Mouse (Mus musculus) gastrocnemius, postnatal 10 days (tissue): ENCODE measurements at regions not wholly inside any gene's neighbourhood (a gene's known extent, or its start where the extent isn't known, plus 50 kb on each side); places are given as distances from the start of the nearest gene placed in this dataset.

Source experiments
- DNase-seq: peaks from one replicate; pipeline ENCODE4 v3.0.0; 2021; ENCODE audit warnings: mixed read lengths

DNA sequence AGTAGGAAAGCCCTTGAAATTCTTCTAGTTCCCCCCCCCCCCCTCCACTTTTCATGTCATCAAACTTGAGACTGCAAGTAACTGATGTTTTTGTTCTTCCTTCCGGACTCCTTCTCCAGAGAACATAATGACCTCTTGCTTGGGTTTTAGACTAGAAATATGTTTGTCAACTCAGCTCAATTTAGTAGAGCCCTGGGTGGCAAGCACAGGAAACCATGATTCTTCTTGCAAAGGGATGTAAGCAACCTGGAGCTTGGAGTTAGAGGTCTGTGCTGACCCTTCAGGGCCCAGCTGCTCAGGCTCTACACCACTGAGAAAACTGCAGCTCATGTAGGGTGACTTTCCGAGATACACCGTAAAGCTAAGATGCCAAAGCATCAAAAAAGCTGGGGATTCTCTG is 127.2 kb upstream of the Meis1 start:
- no peak for DNase-seq

DNA sequence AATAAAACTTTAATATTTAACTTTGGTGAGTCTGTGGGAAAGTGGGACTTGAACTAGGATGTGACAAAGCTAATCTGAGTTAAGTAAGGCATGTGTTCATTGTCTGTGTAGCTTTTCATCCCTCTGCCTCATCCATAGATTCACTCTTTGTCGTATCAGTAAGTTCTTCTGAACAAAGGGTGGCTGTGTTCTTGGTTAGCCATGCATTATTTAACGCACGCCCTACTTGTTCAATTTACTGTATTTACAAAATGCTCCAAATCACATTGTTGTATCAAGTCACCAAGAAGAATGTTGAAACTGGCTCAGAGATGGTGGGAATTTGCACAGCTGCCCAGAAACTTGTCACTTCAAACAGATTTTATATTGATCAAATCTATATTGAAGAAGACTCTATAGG is 132.2 kb upstream of the Meis1 start:
- no peak for DNase-seq

DNA sequence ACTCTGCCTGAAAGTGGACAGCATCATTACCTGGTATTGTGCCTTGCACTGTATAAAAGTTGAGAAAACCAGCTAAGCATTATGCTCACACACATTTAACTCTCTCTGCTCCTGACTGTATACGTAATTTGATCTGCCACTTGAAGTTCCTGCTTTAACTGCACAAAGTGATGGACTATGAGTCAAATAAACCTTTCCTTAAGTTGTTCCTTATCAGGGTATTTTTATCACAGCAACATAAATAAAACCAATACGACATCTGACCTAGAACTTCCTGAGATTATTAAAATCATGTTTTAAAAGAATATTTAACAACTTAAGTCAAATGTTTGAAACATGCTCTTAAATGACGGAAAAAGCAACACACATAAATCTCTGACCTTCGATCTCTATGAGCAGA is 134.9 kb upstream of the Meis1 start:
- no peak for DNase-seq

DNA sequence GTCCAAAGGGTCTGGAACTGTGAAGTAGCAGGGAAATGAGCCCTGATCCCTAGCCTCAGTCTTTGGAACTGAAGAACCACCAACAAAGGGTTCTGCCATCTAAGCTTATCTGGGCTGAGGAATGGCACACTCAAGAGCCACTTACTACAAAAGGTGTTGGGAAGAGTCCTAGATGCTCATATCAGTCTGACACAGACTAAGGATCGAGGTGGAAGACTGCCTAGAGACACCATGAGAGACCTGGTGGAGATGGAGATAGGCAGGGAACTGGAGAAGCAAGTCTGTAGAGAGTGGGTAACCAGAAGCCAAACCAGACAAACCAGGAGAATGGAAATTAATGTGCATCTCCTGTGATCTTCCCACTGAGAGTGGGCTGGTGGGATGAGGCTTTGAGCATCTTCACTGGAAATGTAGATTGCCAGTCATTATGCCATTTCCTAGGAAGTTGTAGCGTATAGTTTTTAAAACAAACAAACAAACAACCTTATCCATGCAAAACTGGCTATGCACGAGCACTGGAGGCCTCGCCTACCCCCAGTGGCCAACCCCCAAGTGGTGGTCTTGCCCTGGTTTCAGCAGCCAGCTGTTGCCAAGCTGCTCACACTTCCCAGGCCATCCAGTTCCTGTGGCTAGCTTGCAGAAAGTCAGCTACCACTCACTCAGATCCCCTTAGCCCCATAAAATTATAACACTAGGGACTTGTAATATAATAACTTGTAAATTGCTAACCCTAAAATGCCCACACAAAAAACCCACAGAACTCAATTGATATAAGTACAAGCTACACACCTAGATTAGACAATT is 136.2 kb upstream of the Meis1 start:
- DNase-seq: no peak

DNA sequence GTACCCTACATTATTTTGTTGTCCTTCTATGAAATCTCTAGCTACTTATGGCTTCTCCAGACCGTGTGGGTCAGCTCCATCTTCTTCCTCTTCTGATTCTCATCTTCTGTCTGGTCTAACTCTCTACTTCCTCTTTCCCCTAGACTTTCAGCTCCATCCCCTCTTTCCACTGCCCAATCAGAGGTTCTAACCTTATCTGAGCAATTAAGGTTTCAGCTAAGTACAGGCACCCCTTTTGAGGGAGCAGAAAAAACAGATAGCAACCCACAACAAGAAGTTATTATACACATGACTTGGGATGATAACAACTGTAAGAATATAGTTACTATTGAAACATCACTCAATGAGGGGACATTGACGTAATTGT is 136.8 kb upstream of the Meis1 start:
- DNase-seq: no peak

DNA sequence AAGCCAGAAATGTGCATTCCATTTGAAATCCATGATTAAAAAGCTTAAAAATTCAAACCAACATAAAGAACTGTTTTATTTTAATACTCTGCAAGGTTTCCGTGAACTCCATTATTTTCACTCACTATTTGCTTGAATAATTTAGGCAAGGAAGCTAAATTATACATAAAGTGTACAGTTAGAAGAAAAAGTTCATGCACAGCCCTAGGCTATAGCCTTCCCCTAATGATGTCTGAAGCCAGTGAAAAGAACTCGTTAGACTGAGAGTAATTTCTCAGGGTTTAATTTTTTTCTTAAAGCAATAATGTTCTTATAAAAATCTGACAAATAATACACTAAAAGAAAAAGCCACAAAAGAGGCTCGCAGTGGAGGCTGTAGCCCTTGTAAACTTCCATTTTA is 141.4 kb upstream of the Meis1 start:
- no peak for DNase-seq

DNA sequence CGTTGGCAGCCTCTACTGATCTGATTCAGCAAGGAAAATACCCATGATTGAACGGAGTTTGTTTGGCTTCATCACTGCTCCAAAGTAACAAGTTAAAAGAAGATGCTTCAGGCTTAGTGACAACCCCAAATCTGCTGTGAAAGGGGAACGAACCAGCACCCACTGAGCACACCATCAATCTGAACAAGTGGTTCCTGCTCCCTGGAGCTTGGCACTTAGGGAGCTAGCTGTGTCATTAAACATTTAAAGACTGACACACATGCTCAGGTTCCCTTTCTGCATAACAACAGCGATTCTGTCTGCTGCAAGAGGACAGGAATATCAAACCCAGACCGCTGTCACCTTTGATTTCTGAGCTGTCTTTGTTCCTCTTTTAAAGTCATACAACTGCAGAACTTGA is 141.9 kb upstream of the Meis1 start:
- DNase-seq: no peak

DNA sequence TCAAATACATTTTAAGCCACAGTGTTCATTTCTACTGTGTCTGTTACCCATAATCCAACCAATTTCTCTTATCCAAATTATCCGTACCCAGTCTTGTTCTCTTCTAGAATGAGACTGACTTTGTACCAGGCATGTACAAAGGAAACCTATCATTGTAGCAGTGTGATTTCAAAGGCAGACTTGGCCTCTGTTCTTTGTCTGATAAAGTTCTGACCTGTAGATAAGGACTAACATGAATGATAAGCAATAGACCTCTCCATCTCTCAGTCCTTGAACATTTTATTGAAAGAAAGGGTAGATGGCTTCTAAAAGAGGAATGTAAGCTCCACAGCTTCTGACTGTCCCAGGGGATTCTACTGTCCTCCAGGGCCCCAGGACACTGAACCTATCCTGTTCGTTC is 152.2 kb upstream of the Meis1 start:
- DNase-seq: no peak

DNA sequence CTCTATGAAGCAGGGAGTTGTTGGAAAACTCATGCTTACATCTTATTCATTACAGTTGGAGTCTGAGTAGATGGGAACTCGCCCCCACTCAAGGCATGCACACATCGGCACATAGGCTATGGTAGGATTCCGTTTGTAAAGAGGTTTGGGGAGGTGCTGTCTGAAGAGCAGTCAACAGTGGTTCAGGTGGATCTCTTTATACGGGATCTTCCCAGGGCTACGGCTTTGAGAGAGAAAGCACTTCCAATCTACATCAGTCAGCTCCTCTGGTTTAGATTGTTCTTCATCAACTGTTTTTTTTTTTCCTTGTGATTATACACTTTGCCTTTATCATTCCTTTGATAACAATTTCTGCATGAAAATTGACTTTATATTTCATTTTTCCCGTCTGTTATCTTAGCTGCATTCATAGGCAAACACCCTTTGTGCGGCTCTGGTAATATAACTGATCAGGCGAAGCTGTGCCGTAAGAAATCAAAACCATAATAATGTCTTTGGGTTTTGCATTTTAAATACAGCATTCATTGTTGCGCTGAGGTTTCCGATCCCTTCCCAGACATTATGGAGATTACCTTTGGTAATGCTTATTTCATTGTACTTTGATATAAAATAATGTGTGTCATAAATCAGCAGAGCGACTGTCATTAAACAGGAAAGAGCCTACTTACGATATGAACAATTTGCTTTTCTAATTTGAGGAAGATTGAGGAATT is 155.7 kb upstream of the Meis1 start:
- DNase-seq: no peak

DNA sequence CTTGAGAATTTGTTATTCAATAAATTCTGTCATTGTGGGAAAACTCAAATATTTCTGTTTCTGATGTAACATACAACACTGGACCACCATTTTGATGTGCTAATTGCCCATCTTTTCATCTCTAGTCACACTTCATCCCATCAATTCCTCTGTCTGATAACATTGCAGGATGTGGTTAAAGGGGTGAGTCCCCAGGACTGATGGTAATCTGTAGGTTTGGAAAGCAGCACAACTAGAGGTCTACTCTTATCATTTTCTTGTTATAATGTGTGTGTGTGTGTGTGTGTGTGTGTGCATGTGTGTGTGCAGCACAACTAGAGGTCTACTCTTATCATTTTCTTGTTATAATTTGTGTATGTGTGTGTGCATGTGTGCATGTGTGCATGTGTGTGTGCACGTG is 160.5 kb upstream of the Meis1 start:
- DNase-seq: no peak

DNA sequence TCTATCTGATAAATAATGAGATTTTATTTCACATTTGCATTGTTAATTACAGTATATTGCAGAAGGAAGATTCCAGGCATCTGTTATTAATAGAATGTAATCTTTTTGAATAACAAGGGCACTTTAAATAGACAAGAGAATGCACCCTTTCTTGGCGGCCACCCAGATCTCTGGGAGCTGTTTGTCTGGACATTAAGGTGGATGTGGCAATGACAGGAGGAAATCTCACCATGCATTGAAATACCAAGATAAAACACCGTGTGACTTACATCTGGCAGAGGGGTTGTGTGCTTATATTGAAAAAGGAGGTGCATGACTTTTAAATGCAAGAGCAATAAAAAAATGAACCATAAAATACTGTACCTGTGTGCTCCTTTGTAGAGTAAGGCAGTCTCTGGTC is 171.0 kb upstream of the Meis1 start:
- no peak for DNase-seq

DNA sequence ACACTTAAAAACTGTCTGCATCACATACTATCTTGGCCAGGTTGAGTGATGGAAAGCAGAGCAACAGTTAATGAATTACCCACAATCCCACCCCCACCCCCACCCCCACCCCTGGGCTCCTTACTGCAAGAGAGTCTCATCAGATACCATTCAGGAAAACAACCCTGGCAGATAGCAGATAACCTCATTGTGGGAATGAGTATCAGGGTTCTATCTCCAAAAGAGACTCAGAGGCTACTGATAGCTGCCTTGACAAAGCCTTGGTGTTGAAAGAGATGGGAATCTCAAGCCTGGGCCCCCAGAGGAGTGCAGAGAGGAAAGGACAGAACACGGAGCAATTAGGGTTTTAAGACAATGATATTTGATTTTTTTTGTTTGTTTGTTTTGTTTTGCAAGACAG is 175.7 kb upstream of the Meis1 start:
- no peak for DNase-seq

DNA sequence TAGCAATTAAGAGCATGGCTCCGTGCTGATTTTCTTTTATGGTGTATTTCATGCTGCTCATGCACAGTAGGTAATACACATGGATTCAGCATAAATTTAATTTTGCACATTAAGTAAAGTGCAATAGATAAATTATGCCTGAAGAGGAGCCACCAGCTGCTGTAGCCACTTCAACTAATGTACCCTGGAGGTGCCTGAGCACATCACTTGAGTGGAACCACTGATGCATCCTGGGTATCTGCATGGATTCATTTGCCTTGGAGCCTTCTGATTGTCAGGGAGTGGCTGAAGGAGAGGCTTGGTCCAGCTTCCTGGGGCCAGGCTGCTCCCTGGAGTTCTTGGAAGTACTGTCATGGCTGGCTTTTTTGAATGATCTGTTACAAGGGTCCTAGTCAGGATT is 179.0 kb upstream of the Meis1 start:
- no peak for DNase-seq

DNA sequence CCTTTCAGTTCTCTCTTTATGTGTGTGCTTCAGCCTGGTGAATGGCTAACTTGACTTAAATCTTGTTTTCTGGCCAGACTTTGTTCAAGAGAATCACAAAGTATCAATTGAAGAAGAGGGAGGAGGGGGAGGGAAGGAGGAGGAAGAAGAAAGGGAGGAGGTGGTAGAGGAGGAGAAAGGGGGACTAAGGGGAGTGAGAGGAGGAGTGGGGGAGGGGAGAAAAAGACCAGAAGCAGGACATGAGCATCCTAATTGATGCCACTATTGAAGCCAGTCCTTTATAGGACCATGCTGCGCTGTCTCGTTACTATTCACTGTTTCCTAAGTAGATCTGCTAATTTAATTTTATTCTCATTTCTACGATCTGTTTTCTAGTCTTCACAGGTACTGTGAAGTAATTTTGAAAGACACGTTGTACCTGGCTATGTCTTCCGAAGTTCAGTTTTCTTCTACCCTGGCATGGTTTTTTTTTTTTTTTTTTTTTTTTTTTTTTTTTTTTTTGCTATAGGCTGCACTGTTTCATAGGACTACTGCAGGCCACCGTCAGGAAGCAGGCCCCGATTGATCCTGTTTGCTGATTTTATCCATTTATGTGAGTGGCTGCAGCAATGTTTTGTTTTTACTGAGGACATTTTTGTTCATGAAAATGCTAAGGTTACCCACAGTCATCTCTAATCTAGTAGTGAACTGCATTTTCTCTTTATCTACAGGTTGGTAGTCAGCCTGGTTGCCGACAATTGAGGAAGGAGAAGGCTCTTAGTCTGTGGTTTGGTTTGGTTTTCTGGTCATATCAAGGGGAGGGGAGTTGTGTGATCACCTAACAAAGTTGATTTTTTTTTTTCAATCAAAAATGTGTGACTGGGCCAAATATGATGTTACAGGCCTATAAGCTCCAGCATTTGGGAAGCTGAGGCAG is 184.1 kb upstream of the Meis1 start:
- DNase-seq: no peak

DNA sequence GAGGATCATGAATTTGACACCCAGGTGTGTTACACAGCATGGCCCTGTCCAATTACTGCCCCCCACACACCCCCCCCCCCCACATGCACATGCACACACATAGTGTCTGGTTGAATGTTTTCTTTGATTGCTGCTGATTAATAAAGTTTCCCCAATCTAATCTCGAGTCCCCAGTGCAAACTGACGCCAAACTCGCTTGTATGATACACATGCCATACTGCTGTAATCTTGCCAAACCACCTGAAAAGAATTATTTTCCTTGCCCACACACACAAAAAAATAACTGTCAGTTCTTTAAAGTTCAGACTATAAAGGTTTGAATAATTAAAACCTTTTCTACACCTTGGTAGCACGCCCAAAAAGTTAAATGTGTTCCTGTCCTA is 184.7 kb upstream of the Meis1 start:
- no peak for DNase-seq

DNA sequence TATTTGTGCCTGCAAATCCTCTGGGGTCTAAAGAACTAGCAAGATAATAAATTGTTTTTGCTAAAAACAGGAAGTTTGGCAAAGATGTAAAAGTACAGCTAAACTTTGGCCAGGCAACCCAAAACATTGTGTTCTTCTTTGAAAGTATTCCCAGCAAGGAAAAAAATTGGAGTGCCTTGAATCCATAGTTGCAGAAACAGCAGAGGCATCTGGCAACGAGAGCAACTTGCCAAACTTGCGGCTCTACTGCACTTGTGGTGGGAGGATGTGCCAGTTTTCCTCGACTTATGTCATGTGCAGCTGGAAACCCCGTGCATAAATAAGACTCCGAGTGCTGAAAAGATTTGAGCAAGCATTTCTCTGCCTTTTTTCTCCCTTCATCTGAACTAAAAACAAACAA is 185.2 kb upstream of the Meis1 start:
- peak; percentile 28 for DNase-seq

DNA sequence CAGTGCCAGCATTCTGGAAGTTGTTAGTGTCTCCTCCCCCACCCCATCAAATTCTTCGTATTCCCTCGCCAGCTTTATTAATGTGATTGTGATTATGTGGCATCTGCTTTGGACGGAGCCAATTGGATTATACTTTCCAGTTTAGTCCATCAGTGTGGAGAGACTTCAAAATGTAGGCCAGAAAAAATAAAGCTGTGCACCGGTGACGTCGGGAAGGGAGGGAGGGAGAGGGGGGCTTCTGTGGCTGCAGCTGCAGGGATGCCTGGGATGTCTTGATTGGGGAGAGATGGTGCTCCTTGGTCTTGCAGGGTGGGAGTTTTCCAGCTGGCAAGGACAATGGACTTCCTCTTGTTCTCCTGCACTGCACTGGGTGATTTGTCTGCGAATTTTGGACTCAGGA is 185.7 kb upstream of the Meis1 start:
- DNase-seq: peak; percentile 16

DNA sequence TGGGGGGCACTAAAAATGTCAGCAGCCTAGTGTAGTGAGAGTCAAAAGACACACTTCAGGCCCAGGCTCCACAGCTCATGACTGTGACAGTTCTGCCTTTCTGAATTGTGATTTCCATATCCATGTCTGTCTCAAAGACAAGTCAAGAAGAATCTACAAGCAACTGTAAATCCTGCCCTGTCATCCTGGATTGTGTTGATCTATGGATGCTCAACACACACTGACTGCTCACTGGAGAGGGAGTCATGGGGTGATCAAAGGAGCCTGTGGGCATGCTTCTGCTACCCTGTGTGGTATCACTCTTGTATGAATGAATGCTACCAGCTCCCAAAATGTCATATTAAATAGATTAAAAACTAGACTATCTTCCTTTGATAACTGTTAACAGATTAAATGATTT is 186.4 kb upstream of the Meis1 start:
- DNase-seq: no peak

DNA sequence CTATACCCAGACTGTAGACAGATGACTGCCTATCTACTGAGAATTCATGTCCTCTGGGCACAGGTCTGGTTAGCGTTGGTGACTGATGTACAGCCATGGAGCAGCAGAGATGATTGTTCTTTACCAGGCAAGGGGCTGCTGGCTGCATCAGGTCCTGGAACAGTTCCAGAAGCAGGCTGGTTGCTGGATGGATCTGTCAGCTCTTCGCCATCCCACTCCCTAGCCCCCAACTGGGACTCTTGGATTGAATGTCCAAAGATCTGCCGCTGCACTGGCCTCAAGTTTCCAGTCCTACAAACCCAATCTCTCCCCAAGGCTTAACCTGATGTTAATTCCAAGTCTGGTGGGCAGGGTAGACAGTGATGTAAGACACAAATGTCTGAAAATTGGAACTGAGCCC is 200.7 kb upstream of the Meis1 start:
- DNase-seq: no peak

DNA sequence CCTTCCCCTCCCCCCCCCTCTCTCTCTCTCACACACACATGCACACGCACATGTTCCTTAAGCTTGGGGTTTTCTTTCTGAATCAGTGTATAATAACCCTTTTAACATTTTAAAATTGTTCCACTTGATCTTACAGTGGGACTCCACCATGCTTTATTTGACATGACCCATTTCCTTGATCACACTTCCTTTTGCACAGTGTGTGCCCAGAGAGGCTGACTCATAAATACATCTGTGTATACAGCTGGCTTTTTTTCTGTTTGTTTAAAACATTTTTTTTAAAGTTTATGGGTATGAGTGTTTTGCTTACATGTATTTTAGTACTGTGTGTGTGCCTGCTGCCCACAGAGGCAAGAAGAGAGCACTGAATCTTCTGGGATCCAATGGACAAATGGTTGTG is 202.7 kb upstream of the Meis1 start:
- DNase-seq: no peak

DNA sequence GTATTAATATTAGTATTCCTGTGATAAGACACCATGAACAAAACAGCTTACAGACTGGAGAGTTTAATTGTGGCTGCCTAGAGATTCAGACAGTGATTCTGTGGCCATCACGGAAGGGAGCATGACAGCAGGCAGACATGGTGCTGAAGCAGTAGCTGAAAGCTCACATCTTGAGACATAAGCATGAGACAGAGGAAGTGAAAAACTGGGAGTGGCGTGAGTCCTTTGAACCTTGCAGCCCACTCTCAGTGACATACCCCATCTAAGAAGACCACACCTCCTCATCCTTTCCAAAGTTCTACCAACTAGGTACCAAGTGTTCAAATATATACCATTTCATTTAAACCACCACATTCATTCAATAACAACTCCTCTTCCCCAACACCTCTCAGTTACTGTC is 208.0 kb upstream of the Meis1 start:
- DNase-seq: no peak

DNA sequence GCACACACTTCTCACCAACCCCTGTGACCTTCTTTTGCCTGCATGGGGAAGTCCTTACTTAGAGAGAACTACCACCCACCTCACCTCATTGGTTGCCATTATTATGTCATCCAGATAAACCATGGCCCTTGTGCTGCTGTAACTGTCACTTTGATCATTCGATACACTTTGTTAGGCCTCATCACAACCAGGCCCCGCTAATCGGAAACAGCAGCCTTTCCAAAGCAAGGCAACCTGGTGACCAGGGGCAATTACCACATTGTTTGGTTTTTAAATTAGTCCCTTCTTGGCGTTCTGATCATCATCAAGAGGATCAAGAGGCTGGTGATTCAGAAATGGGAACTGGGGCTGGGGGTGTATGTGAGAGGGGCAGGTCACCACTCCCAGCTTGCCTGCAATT is 208.9 kb upstream of the Meis1 start:
- no peak for DNase-seq

DNA sequence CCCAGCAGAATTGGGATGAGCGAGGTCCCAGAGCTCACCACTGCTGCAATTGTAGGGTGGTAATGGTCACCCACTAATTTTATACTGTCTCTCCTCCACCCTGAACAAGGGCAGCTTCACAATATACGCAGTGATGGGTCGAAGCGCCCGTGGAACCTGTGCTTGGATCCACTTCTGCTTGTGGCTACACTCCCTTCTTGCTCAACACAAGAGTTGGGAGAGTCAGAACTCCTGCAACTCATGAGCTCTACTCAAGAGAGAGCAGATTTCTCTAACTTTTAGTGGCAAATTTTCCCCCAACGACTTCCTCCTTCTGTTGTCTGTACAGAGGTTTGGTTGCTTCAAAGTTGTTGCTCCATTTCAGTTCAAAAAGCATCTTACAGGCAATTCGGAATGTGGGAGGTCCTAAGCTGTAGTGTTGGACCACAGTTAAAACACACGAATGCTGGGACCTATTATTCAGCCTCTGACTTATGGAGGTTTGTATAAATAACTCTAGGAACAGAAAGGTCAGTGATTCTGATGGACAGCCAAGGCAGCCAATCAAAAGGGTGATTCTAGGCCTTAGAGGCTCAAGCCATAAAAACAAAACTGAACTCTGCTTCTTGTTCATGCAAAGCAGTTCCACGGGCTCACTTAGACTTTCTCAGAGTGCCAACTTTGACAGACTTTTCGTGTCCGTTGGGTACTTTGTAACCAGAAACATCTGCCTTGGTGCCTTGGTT is 227.8 kb upstream of the Meis1 start:
- no peak for DNase-seq
